Mouse (Mus musculus): ENCODE measurements around the gene Nwd1. TPM values are rescaled to one million over a fixed set of nuclear protein-coding genes. Genes with fewer than 3 reads are reported as not detected.

Gene Nwd1
- polyA plus RNA-seq (2012; rRNA removed; ENCODE audit: low replicate concordance): 0.04 and 0.07 TPM in 2 replicates

DNA sequence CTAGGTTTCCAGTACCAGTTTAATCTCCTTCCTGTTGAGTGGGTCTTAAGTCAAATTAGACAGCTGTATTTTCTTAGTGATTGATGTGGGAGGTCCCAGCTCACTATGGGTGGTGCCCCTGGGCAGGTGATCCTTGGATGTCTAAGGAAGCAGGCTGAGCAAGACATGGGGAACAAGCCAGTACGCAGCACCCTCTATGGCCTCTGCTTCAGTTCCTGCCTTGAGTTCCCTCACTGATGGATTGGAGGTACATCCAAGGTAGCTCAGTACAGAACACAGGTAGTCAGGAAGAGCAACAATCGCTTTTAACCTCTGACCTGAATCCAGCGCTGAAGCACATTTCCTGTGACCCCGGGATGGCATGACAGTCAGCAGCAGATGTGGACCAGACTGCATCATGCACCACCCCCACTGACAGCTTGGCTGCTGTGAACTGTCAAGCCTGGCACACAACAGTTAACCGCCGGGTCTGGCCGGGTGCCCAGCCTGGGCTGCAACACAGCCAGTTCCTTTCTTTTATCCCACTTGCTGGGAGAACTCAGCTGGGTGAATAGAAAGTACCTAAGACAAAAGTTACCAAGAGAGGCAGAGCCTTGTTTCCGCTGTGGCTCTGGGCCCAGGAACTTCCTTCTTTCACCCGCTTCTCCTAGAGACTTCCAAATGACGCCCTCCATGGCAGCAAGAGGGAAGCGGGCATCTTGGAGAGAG lies at the start of gene Nwd1:
TSS of gene Nwd1 (plus strand) at position 652 of the 708 bp plus-strand sequence.

DNA sequence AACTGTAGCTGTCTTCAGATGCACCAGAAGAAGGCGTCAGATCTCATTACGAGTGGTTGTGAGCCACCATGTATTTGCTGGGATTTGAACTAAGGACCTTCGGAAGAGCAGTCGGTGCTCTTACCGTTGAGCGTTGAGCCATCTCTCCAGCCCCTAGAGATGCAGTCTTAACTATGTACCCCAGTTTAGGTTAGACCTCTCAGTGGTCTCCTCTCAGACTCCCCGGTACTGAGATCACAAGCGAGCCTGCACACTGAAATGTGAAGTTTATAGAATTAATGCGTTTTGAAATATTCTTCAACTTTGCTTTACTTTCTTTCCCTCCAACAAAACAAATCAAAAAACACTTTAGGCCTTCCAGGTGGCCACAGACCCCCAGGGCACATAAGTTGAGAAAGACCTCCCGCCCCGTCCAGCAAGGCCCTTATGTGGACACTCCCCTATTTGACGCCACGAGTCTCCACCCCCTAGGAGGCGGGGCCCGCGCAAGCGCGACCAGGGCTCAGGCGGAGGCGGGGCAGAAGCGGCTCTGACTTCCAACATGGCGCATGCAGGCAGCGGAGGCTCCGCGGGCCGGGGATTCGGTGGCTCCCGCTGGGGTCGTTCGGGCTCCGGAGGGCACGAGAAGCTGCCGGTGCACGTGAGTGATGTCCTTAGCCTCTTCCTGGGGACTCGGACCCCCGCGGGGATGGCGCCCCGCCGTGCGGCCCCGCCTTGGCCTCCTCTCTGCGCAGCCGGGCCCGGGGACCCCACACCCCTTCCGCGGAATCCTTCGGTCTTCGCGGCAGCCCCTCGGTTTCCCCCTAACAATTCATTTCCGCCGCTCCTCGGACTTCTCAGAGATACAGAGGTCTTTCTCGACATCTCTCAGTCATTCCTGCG lies 76.5 kb downstream of the Nwd1 start, which contains the start of gene Sin3b:
TSS of gene Sin3b (plus strand) at position 517 of the 882 bp plus-strand sequence.

DNA sequence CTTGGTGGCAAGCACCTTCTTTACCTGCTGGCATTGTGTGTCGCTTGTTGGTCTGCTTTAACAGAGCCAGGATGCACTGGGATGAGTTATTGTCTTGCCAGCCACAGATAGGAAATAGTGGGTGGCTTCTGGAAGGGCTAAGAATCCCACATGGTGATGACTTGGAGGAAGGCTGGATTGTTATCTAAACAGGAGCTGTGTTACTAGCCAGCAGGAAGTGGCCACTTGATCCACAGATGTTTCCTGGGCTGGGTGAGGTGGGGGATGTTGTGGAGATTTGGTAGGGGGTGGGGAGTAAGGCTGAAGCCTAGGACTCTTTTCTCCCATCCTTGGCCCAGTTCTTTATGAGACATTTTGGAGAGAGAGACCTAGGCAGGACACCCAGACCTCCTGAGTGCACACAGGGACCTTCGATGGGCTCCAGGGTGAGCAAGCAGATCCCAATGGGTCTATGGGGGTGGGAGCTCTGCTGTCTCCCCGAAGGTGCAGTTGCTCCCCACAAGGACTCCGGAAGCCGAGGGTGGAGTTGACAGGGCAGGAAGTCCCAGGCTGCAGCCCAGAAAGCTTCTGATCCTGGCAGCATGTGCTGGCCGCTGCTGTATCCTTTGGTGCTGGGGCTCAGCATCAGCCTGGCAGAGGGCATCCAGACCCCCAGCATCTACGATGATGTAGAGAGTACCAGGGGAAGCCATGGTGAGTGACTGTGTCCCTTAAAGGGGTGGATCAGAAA lies 115.0 kb downstream of the Nwd1 start, which contains the start of gene F2rl3:
TSS of gene F2rl3 (plus strand) at position 559 of the 730 bp plus-strand sequence.

Other genes with a start within 250 kb of the Nwd1 start
- 34.9 and 54.3 TPM in 2 replicates for gene Eps15l1, start 225.3 kb upstream of the Nwd1 start, polyA plus RNA-seq (2012; rRNA removed; ENCODE audit: low replicate concordance)
- 0.32 and 0.99 TPM in 2 replicates for gene Calr3, start 202.8 kb upstream of the Nwd1 start, polyA plus RNA-seq (2012; rRNA removed; ENCODE audit: low replicate concordance)
- 7.1 and 11.2 TPM in 2 replicates for gene 1700030K09Rik, start 202.8 kb upstream of the Nwd1 start, polyA plus RNA-seq (2012; rRNA removed; ENCODE audit: low replicate concordance)
- 39.3 and 67.4 TPM in 2 replicates for gene Cherp, start 171.5 kb upstream of the Nwd1 start, polyA plus RNA-seq (2012; rRNA removed; ENCODE audit: low replicate concordance)
- gene Slc35e1, start 154.1 kb upstream of the Nwd1 start, polyA plus RNA-seq (2012; rRNA removed; ENCODE audit: low replicate concordance): 87.1 and 87.8 TPM in 2 replicates
- gene Med26, start 98.4 kb upstream of the Nwd1 start, polyA plus RNA-seq (2012; rRNA removed; ENCODE audit: low replicate concordance): 9.3 and 19.0 TPM in 2 replicates
- gene Smim7, start 75.6 kb upstream of the Nwd1 start, polyA plus RNA-seq (2012; rRNA removed; ENCODE audit: low replicate concordance): 41.1 and 63.8 TPM in 2 replicates
- 12.4 and 469 TPM in 2 replicates for gene Tmem38a, start 74.7 kb upstream of the Nwd1 start, polyA plus RNA-seq (2012; rRNA removed; ENCODE audit: low replicate concordance)
- gene Sin3b, start 76.6 kb downstream of the Nwd1 start, polyA plus RNA-seq (2012; rRNA removed; ENCODE audit: low replicate concordance): 121 and 146 TPM in 2 replicates
- 8.4 and 15.8 TPM in 2 replicates for gene F2rl3, start 115.2 kb downstream of the Nwd1 start, polyA plus RNA-seq (2012; rRNA removed; ENCODE audit: low replicate concordance)